Mouse (Mus musculus): ENCODE measurements around the gene Pm20d1.

DNA sequence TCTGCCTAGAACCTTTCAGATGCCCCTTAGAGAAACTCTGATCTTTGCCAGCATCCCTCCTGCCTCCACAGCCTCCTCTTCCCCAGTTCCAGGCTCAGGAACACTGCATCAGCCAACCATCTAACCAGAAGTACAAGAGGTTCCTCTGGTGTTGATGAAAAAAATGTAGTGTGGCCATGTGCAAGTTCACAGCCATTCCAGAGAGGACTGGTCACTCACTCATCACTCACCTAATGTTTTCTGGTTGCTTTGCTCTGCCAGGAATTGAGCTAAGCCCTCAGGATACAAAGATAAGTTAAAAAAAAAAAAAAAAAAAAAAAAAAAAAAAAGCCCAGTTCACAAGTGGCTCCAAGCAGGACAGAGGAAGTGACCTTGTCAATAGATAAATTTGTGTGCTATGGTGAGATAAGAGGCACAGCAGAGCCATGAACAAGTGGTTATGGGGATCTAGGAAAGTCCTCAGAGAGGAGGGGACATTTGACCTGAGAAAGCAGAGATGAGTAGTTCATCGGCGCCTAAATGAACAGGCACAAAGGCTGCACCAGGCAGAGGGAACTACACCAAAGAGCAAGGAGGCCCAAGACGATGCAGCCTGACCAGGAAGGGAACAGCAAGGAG is 42.9 kb upstream of the Pm20d1 start:
- TF ChIP-seq CTCF (IDR thresholded peaks at IDR 0.05; ENCODE audit: borderline replicate concordance, insufficient read depth, low read length) (no peak), POLR2A (IDR thresholded peaks at IDR 0.05; ENCODE audit: low read depth, low read length) (no peak)
